Mouse (Mus musculus): ENCODE measurements at regions not wholly inside any gene's neighbourhood (a gene's known extent, or its start where the extent isn't known, plus 50 kb on each side); places are given as distances from the start of the nearest gene placed in this dataset.

DNA sequence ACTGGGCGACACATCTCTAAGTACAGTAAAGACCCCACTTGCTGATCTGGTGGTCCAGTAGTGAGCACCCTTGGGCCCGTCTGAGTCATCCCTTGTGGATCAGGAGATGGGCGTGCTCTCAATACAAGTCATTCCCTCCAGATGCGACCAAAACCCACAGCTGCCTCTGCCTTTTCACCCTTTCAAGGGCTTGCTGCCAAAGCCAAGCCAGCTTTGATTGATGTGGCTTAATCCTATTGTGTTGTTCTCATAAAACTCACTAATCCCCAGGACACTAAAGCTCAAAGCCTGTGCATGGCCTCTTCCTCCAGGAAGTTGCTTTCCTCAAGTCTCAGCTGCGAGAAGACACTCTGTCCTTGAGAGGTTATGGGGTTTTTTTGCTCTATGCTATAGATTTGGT, 182.4 kb downstream of the Utp6 start:
- TF ChIP-seq CTCF (IDR thresholded peaks at IDR 0.05; ENCODE audit: insufficient read depth, low read length) (no peak), POLR2A (IDR thresholded peaks at IDR 0.05; ENCODE audit: borderline replicate concordance, extremely low read depth, low read depth, low read length) (no peak)
